Mouse (Mus musculus) kidney, embryonic 15.5 days (tissue): ENCODE results near the gene Spint2. TPM values are rescaled to one million over a fixed set of nuclear protein-coding genes. Genes with fewer than 3 reads are reported as not detected.
A peak's percentile ranks its signal among the peaks of the same experiment; 100 is the strongest.

Experiments
- ATAC-seq: fragments of 200-750 bp; cut with Nextera tagmentation; replicated peaks from 2 replicates; pipeline ENCODE4 v1.8.0; 2017; ENCODE audit warnings: moderate TSS enrichment; ENCODE audit not compliant: low FRiP score
- H3K27ac ChIP-seq: fragments of 300-500 bp; sonication (generic); 2 replicates; pipeline ENCODE4 v1.5.1; 2015; ENCODE audit warnings: mild to moderate bottlenecking, inconsistent platforms
- H3K27me3 ChIP-seq: fragments of 300-500 bp; sonication (generic); 2 replicates; pipeline ENCODE4 v1.6.1; 2015; ENCODE audit warnings: inconsistent platforms
- H3K36me3 ChIP-seq: fragments of 300-500 bp; sonication (generic); 2 replicates; pipeline ENCODE4 v1.6.1; 2015; ENCODE audit warnings: inconsistent platforms
- H3K4me1 ChIP-seq: fragments of 300-500 bp; sonication (generic); 2 replicates; pipeline ENCODE4 v1.6.1; 2015; ENCODE audit warnings: inconsistent platforms
- H3K4me2 ChIP-seq: fragments of 300-500 bp; sonication (generic); 2 replicates; pipeline ENCODE4 v1.6.1; 2015; ENCODE audit warnings: moderate library complexity, mild to moderate bottlenecking, inconsistent platforms
- H3K4me3 ChIP-seq: fragments of 300-500 bp; sonication (generic); replicated peaks from 2 replicates; pipeline ENCODE4 v1.5.1; 2015; ENCODE audit warnings: mild to moderate bottlenecking, inconsistent platforms
- H3K9ac ChIP-seq: fragments of 300-500 bp; sonication (generic); 2 replicates; pipeline ENCODE4 v1.6.1; 2015; ENCODE audit warnings: mild to moderate bottlenecking, inconsistent platforms
- H3K9me3 ChIP-seq: fragments of 300-500 bp; sonication (generic); replicated peaks from 2 replicates; pipeline ENCODE4 v1.6.1; 2016; ENCODE audit warnings: inconsistent platforms
- WGBS: fragments of 180-500 bp; shearing (Covaris S2); methylation state at CpG from one replicate; pipeline ENCODE4 v1.1.7; 2015; ENCODE audit warnings: mixed read lengths; 5-methylcytosine and 5-hydroxymethylcytosine counted together
- polyA plus RNA-seq: library from polyadenylated mRNA; unstranded; fragments of >200 nt; fragmentation: Nextera tagmentation; extraction: Ambion mirVana; gene quantifications from 2 replicates; pipeline ENCODE4 v1.2.1, GENCODE M21; 2015

The Spint2 gene
- polyA plus RNA-seq, 1 experiment from 2014 or later = 236 TPM

GRCm38 (mm10) chr7:29288079-29288478 is 6.4 kb upstream of the Spint2 start:
- 83% methylated on average over 2 of the region's 2 CpGs for WGBS
- Histone ChIP-seq H3K36me3 (no peaks in the 10 kb centered on the region), H3K9ac (no peak overlapping the region), H3K4me2 (no peak overlapping the region), H3K4me1 (peaks cover 50% of the 10 kb centered on the region), H3K9me3 (no peaks in the 10 kb centered on the region), H3K27me3 (peaks cover 40% of the 10 kb centered on the region), H3K27ac (no peak overlapping the region), H3K4me3 (no peak overlapping the region)
- ATAC-seq = no peak

GRCm38 (mm10) chr7:29287481-29287880 is 5.8 kb upstream of the Spint2 start:
- Histone ChIP-seq H3K4me3 (no peak overlapping the region), H3K9me3 (no peaks in the 10 kb centered on the region), H3K36me3 (no peaks in the 10 kb centered on the region), H3K4me1 (peaks cover 47% of the 10 kb centered on the region), H3K9ac (no peak overlapping the region), H3K27me3 (peaks cover 44% of the 10 kb centered on the region), H3K4me2 (no peak overlapping the region), H3K27ac (no peak overlapping the region)
- 83% methylated on average over 7 of the region's 7 CpGs for WGBS
- ATAC-seq = no peak

- H3K27ac ChIP-seq = no peak overlapping the region
- WGBS = 94% methylated on average over 6 of the region's 6 CpGs
These were observed 2.8 kb upstream of the Spint2 start for GRCm38 (mm10) chr7:29284523-29284922.

DNA sequence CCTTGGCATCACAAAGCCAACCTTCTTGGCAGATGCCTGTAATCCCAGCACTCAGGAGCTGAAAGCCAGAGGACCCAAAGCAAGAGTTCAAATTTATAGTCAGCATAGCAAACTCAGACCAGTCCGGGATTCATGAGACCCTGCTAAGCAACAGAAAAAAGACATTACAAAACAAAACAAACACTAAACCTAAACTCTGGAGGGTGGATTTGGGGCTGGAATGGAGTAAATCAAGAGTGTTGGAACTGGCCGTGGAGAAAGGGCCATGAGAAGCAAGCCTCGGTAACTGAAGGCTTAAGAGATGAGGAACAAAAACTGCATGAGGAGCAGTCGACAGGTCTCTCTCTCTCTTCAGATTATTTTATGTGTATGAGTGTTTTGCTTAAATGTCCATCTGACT is 2.2 kb upstream of the Spint2 start:
- WGBS = 65% methylated on average over 4 of the region's 4 CpGs
- no peaks in the 10 kb centered on the region for H3K36me3 ChIP-seq

More at GRCm38 (mm10) chr7:29284523-29284922, 2.8 kb upstream of the Spint2 start:
- ATAC-seq = no peak
- Histone ChIP-seq H3K9ac (no peak overlapping the region), H3K4me2 (no peak overlapping the region), H3K36me3 (no peaks in the 10 kb centered on the region), H3K27me3 (peaks cover 72% of the 10 kb centered on the region), H3K9me3 (no peaks in the 10 kb centered on the region), H3K4me1 (peaks cover 46% of the 10 kb centered on the region), H3K4me3 (no peak overlapping the region)

GRCm38 (mm10) chr7:29282074-29282554 is 402 bp upstream of the Spint2 start:
- no peaks in the 10 kb centered on the region for H3K36me3 ChIP-seq
- H3K4me1 ChIP-seq = peaks cover 40% of the 10 kb centered on the region
- peak overlapping the region; percentile 71 for H3K9ac ChIP-seq
- WGBS = 7% methylated on average over 21 of the region's 21 CpGs
- peak overlapping the region; percentile 96 for H3K4me2 ChIP-seq
- H3K27me3 ChIP-seq = peaks cover 65% of the 10 kb centered on the region
- peak overlapping the region; percentile 94 for H3K27ac ChIP-seq
- H3K4me3 ChIP-seq = peak overlapping the region; percentile 58
- ATAC-seq = peak; percentile 57
- H3K9me3 ChIP-seq = no peaks in the 10 kb centered on the region

More for the DNA sequence above, 2.2 kb upstream of the Spint2 start:
- no peak overlapping the region for H3K4me2 ChIP-seq
- H3K9ac ChIP-seq = no peak overlapping the region
- no peaks in the 10 kb centered on the region for H3K9me3 ChIP-seq
- H3K27ac ChIP-seq = no peak overlapping the region
- peaks cover 43% of the 10 kb centered on the region for H3K4me1 ChIP-seq
- H3K27me3 ChIP-seq = peaks cover 75% of the 10 kb centered on the region
- ATAC-seq = no peak
- H3K4me3 ChIP-seq = no peak overlapping the region

DNA sequence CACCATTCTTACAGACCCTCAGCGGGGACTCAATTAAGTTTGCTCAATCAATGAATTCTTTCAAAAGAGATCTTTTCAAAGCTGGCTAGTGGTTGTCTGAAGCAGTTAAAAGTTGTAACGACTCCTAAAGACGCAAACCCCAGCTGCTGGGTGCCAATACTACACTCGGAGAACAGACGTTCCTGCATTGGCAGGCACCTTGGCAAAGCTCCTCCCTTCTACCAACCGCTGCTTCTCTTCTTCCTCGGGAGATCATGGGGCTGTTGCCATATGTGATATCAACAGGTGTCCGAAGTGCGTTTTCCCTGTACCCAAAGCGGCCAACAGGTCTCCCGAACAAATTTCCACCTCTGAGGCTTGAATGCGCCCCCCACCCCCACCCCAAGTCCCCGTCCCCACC is 911 bp downstream of the Spint2 start:
- Histone ChIP-seq H3K27me3 (peaks cover 55% of the 10 kb centered on the region), H3K4me2 (peak overlapping the region; percentile 96), H3K4me1 (peaks cover 49% of the 10 kb centered on the region), H3K4me3 (peak overlapping the region; percentile 58), H3K9me3 (no peaks in the 10 kb centered on the region), H3K9ac (peak overlapping the region; percentile 71), H3K36me3 (no peaks in the 10 kb centered on the region), H3K27ac (no peak overlapping the region)
- WGBS = 7% methylated on average over 13 of the region's 13 CpGs
- ATAC-seq = 0 out of 2 replicates have a peak, but pooled peaks have one; percentile 5

GRCm38 (mm10) chr7:29279924-29280323 is 1.8 kb downstream of the Spint2 start:
- Histone ChIP-seq H3K4me3 (peak overlapping the region; percentile 58), H3K27ac (no peak overlapping the region), H3K9ac (no peak overlapping the region), H3K27me3 (peaks cover 47% of the 10 kb centered on the region), H3K9me3 (no peaks in the 10 kb centered on the region), H3K4me1 (peaks cover 49% of the 10 kb centered on the region), H3K36me3 (no peaks in the 10 kb centered on the region), H3K4me2 (peak overlapping the region; percentile 96)
- 77% methylated on average over 8 of the region's 8 CpGs for WGBS
- ATAC-seq = no peak

GRCm38 (mm10) chr7:29279261-29279660 is 2.5 kb downstream of the Spint2 start:
- H3K27ac ChIP-seq = no peak overlapping the region
- no peak for ATAC-seq
- 0 out of 2 replicates have a peak overlapping the region, but pooled peaks have one; percentile 58 for H3K4me3 ChIP-seq
- no peak overlapping the region for H3K9ac ChIP-seq
- H3K27me3 ChIP-seq = peaks cover 42% of the 10 kb centered on the region
- no peaks in the 10 kb centered on the region for H3K9me3 ChIP-seq
- H3K4me2 ChIP-seq = peak overlapping the region; percentile 96; the same call in 1 of the 2 replicates
- H3K4me1 ChIP-seq = peaks cover 49% of the 10 kb centered on the region
- no peaks in the 10 kb centered on the region for H3K36me3 ChIP-seq

GRCm38 (mm10) chr7:29277510-29277909 is 4.2 kb downstream of the Spint2 start:
- Histone ChIP-seq H3K4me3 (no peak overlapping the region), H3K27me3 (peaks cover 33% of the 10 kb centered on the region), H3K4me2 (no peak overlapping the region), H3K9me3 (no peaks in the 10 kb centered on the region), H3K27ac (no peak overlapping the region), H3K4me1 (peaks cover 45% of the 10 kb centered on the region), H3K9ac (no peak overlapping the region), H3K36me3 (no peaks in the 10 kb centered on the region)
- WGBS = 83% methylated on average over 4 of the region's 4 CpGs
- ATAC-seq = no peak

DNA sequence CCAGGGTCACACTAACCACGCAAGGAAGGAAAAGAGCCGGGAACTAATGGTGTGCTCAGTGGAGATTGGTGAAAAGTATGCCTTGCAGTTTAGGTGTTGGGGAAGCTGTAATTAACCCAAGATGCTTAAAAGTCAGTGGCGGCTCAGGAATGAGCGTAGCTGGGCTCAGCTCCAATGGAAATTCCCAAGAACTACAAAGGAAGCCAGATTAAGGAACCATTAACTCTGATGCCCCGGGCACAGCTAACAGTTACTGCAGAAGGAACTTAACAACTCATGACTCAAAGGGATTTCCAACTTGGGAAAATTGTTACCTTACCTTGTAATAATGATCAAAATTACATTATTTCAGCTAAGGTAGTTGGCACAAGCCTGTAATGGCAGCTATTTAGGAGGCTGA is 5.0 kb downstream of the Spint2 start:
- no peaks in the 10 kb centered on the region for H3K36me3 ChIP-seq
- H3K9me3 ChIP-seq = no peaks in the 10 kb centered on the region
- H3K27me3 ChIP-seq = peaks cover 25% of the 10 kb centered on the region
- 47% methylated on average over 5 of the region's 5 CpGs for WGBS
- ATAC-seq = no peak
- H3K4me2 ChIP-seq = no peak overlapping the region
- no peak overlapping the region for H3K9ac ChIP-seq
- H3K27ac ChIP-seq = peak overlapping the region; percentile 42; the same call in 1 of the 2 replicates
- H3K4me1 ChIP-seq = peaks cover 44% of the 10 kb centered on the region
- no peak overlapping the region for H3K4me3 ChIP-seq

- no peak overlapping the region for H3K4me2 ChIP-seq
- no peaks in the 10 kb centered on the region for H3K9me3 ChIP-seq
- H3K4me1 ChIP-seq = peaks cover 39% of the 10 kb centered on the region
- ATAC-seq = no peak
- H3K4me3 ChIP-seq = no peak overlapping the region
- peak overlapping the region; percentile 47 for H3K27ac ChIP-seq
- H3K36me3 ChIP-seq = no peaks in the 10 kb centered on the region
- H3K9ac ChIP-seq = no peak overlapping the region
- 48% methylated on average over 8 of the region's 8 CpGs for WGBS
- no peaks in the 10 kb centered on the region for H3K27me3 ChIP-seq
These were observed 9.8 kb downstream of the Spint2 start for GRCm38 (mm10) chr7:29271687-29272465.

GRCm38 (mm10) chr7:29270445-29270844 is 11.3 kb downstream of the Spint2 start:
- H3K36me3 ChIP-seq = no peaks in the 10 kb centered on the region
- H3K27ac ChIP-seq = no peak overlapping the region
- no peak overlapping the region for H3K4me3 ChIP-seq
- no peak overlapping the region for H3K9ac ChIP-seq
- H3K27me3 ChIP-seq = no peaks in the 10 kb centered on the region
- H3K9me3 ChIP-seq = no peaks in the 10 kb centered on the region
- peaks cover 43% of the 10 kb centered on the region for H3K4me1 ChIP-seq
- 88% methylated on average over 4 of the region's 4 CpGs for WGBS
- ATAC-seq = no peak
- no peak overlapping the region for H3K4me2 ChIP-seq
